Mouse (Mus musculus) erythroblast, embryonic 14.5 days (primary cell): ENCODE results near the gene Asgr1.

Experiments used
- GATA1 ChIP-seq: IDR thresholded peaks from 2 replicates; pipeline ENCODE4 v1.6.1; 2012; ENCODE audit warnings: low read length, inconsistent platforms, mixed read lengths
- TAL1 ChIP-seq: IDR thresholded peaks from 3 replicates; pipeline ENCODE4 v1.6.1; 2012; ENCODE audit warnings: low read length, inconsistent platforms, mixed read lengths

DNA sequence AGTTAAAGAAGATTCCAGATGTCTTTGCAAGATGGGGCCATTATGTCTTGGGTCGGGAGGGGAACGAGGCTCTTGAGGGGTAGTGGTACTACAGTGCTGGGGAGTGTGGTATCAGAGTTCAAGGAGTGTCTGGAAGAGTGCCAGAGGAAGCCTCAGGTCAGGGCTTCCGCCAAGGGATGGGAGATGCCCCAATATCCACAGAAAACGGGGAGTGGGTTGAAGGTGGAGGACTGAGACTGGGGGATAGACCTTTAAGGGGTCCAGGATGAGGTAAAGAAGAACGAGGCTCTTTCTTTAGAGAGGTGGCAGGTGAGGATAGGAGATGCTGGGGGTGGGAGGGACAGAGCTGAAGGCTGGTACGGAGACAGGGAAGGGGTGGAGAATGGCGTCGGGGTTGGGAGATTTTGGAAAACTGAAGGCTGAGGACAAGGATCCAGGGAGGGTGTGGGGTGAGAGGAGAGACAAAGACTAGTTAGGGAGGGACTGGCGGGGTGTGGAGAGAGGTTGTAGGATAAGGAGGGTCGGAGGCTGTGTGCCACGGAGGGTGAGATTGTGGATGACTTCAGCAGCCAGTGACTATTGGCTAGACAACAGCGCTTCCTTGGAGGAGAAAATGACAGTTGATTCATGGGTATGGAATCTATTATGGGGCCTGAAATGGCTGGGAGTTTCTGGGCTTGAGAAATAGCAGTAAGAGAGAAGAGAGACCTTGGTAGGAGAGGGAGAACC lies 25.3 kb upstream of the Asgr1 start:
- TF ChIP-seq GATA1 (no peak), TAL1 (no peak)
